Mouse (Mus musculus) sigmoid colon, adult 10 weeks (tissue): Measurements from ENCODE around the gene Gm4724. TPM values are rescaled to one million over a fixed set of nuclear protein-coding genes. Genes with fewer than 3 reads are reported as not detected.

Experiments
- polyA plus RNA-seq: library from polyadenylated mRNA; stranded (reverse); fragments of 350-450 nt; fragmentation: Illumina TruSeq; extraction: RNeasy Lipid Tissue Mini Kit (QIAGEN cat#74804); gene quantifications from one replicate; pipeline ENCODE4 v1.2.3, GENCODE M21; 2014; ENCODE audit warnings: low read depth, low replicate concordance

Gm4724 gene
- 32.4 TPM for polyA plus RNA-seq

GRCm38 (mm10) chr2:175435707-175436106 is at the start of gene Gm4724:
Gene Gm4724, minus strand, starts transcription at chr2:175435807.

DNA sequence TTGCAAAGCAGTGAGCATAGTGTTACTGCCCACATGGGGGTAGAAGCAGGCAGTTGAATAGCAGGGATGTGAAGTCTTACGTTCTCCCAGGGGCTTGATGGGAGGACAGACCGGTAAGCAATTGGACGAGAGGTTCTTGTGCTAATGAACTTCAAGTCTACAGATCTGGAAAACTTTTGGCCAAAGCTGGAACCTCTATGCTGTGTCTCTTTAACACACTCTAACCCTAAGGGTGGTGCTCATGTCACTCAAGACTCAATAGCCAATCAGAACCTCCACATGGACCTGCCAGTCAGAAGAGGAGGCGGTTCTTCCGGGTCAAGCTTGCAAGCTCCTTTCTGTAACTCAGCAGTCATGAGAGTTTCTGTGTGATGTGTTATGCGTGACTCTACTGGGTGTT is 34.1 kb upstream of the Gm4724 start, which contains the start of gene Zfp965:
TSS of gene Zfp965 (plus strand) at position 301 of the 400 bp plus-strand sequence.

Other genes with a start within 250 kb of the Gm4724 start
- 34.9 TPM for gene Gm14391, start 228.9 kb downstream of the Gm4724 start, polyA plus RNA-seq
- gene Gm14440, start 160.7 kb downstream of the Gm4724 start, polyA plus RNA-seq, result 67.5 TPM
- 101 TPM for gene Gm4631, start 97.6 kb downstream of the Gm4724 start, polyA plus RNA-seq
- 30.9 TPM for gene Zfp968, start 63.4 kb downstream of the Gm4724 start, polyA plus RNA-seq
- 42.5 TPM for gene Zfp965, start 34.2 kb upstream of the Gm4724 start, polyA plus RNA-seq
- gene Gm11007, start 208.2 kb upstream of the Gm4724 start, polyA plus RNA-seq, result 3.7 TPM